Mouse (Mus musculus) small intestine, adult 2 months (tissue): ENCODE data around the gene Rgs7bp.

Experiments
- CTCF ChIP-seq: fragments of 200-500 bp; IDR thresholded peaks from 2 replicates; pipeline ENCODE4 v1.5.1; 2012; ENCODE audit warnings: low read depth, mild to moderate bottlenecking, control low read depth, inconsistent platforms, low read length, moderate library complexity, mixed read lengths; ENCODE audit not compliant: insufficient replicate concordance, insufficient read length; ENCODE audit errors: extremely low read depth
- POLR2A ChIP-seq: fragments of 200-500 bp; IDR thresholded peaks from 2 replicates; pipeline ENCODE4 v1.6.1; 2012; ENCODE audit warnings: low read depth, mild to moderate bottlenecking, control low read depth, inconsistent platforms, low read length, moderate library complexity

GRCm38 (mm10) chr13:104967486-104967885, 87.2 kb downstream of the Rgs7bp start:
- TF ChIP-seq CTCF (no peak), POLR2A (no peak)
